Comparison of ENCODE assay signal across 23 mouse cellular contexts in the genomic region with DNA sequence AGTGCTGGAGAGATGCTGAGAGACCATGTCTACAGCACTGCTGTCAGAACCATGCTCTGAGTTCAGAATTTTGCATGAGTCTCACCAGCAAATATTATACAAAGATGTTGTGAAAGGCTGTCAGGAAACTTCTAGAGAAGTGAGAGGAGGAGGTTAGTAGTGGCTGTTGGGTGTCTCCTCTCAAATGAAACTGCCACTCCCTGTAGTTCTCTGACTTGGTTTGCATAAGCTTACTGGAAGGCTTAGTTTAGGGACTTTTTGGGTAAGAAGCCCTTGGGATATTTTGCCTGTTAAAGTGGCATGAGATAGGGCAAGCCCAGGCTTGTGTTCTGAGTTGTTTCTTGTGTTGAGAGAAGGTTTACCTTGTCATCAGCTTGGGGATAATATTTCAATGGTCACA. TPM values are rescaled to one million over a fixed set of nuclear protein-coding genes. Genes with fewer than 3 reads are reported as not detected.
DNase-seq lines count a peak whose midpoint lies in the region; ATAC-seq lines count a peak whose summit lies in the region.
"Not testable (repeated sequence)": the region's sequence is repeated elsewhere in the genome, so short reads cannot be mapped to it uniquely, and the experiment has no call there.
"Had no signal": no experiment of that assay in that cellular context is flagged by ENCODE, and none has a peak within 500 bp of the region (broad histone marks: within the 10 kb centered on the region; RNA-seq: fewer than 3 reads in every experiment).

No protein-coding gene starts in this region.

- H3K27me3 ChIP-seq in embryonic facial prominence, embryonic 15.5 days; splenic B cell, adult 2 months (ENCODE audit: control insufficient read depth, insufficient read depth, low read length, poor library complexity, severe bottlenecking): not testable (repeated sequence)

- H3K4me2 ChIP-seq in embryonic facial prominence, embryonic 15.5 days (replicated peaks), result not testable (repeated sequence)

- H3K4me1 ChIP-seq in embryonic facial prominence, embryonic 15.5 days, result not testable (repeated sequence)

- H3K9me3 ChIP-seq in embryonic facial prominence, embryonic 15.5 days (replicated peaks), result not testable (repeated sequence)

- not testable (repeated sequence) for H3K9ac ChIP-seq in embryonic facial prominence, embryonic 15.5 days

- H3K4me3 ChIP-seq in embryonic facial prominence, embryonic 15.5 days (replicated peaks), result not testable (repeated sequence)

- not testable (repeated sequence) for H3K27ac ChIP-seq in embryonic facial prominence, embryonic 15.5 days (replicated peaks)

- peak; percentile 41 for DNase-seq in A20 (ENCODE audit: low read depth, low spot score)
- DNase-seq in heart, adult 11 months, result peak; percentile 44
- DNase-seq in splenic B cell, adult 2 months (ENCODE audit: low read depth, low spot score), result peak; percentile 60

- not testable (repeated sequence) for H3K36me3 ChIP-seq in embryonic facial prominence, embryonic 15.5 days; splenic B cell, adult 2 months (ENCODE audit: control insufficient read depth, insufficient read depth, low read length, poor library complexity, severe bottlenecking)

- peak; percentile 6 for ATAC-seq in activated CD4-positive, CD25-positive, alpha-beta regulatory T cell, adult 4 months
- 0 out of 2 replicates have a peak, but pooled peaks have one; percentile 34 for ATAC-seq in embryonic facial prominence, embryonic 15.5 days (ENCODE audit: insufficient number of reproducible peaks, low FRiP score, low TSS enrichment, low read depth)
- peak; percentile 67 for ATAC-seq in megakaryocyte, adult 5-6 weeks (ENCODE audit: poor library complexity, severe bottlenecking)
- peak; percentile 27; the same call in 1 of the 2 replicates for ATAC-seq in neutrophil, adult 5-6 weeks (ENCODE audit: extremely low read depth, insufficient number of reproducible peaks, low FRiP score, poor library complexity, severe bottlenecking)

RNA-seq across cellular contexts. Expression of a gene that starts 40.7 kb away (rescaled TPM):
- 1 to 10 TPM in 1 of 2 experiments, not detected in 1; 3.7 TPM for polyA plus RNA-seq in activated CD4-positive, CD25-positive, alpha-beta regulatory T cell, adult 4 months (2017; shearing (Covaris generic))
- polyA plus RNA-seq in embryonic facial prominence, embryonic 15.5 days (2015; fragmentation: Nextera tagmentation; extraction: Ambion mirVana), result 3.7 and 5.6 TPM in 2 replicates
- 0.48 TPM in 1 of 2 replicates, not detected in the other for total RNA-seq in megakaryocyte, adult 5-6 weeks (2015)
- total RNA-seq in megakaryocyte, adult 5-6 weeks (2017), result 1.5 TPM in 1 of 2 replicates, not detected in the other
- total RNA-seq in neutrophil, adult 5-6 weeks (2017), result 2.9 TPM in 1 of 2 replicates, not detected in the other
- total RNA-seq: forebrain, postnatal 0 days; hindbrain, postnatal 0 days had no signal
- polyA plus RNA-seq: adrenal gland, adult 2 months; brain, embryonic 14.5 days; C2C12; cortical plate, adult 2 months; embryonic facial prominence, embryonic 10.5 days; forebrain, embryonic 11.5 days; forebrain, embryonic 14.5 days; forebrain, postnatal 0 days; heart, adult 2 months; heart, embryonic 10.5 days; heart, embryonic 13.5 days; heart, embryonic 16.5 days; hindbrain, embryonic 11.5 days; hindbrain, embryonic 14.5 days; hindbrain, postnatal 0 days; intestine, embryonic 14.5 days had no signal

Comparison
In these comparisons a context has a peak if more than half of its experiments do, and no peak if none do; other contexts are left out.
1. ATAC-seq: peak in every context shown above with its lines; median percentile 67 in megakaryocyte, adult 5-6 weeks; 34 in embryonic facial prominence, embryonic 15.5 days; 27 in neutrophil, adult 5-6 weeks; 6 in activated CD4-positive, CD25-positive, alpha-beta regulatory T cell, adult 4 months.